Mouse (Mus musculus): Measurements from ENCODE around the gene Rpl21. TPM values are rescaled to one million over a fixed set of nuclear protein-coding genes. Genes with fewer than 3 reads are reported as not detected.

Rpl21 gene
- total RNA-seq, 2 experiments from 2014 or later = 149 to 157 TPM

- no peak for DNase-seq (ENCODE audit: low spot score in 2 of 2)
- intact Hi-C loops (cut with DNase I) = no loop called here
Observed at GRCm38 (mm10) chr5:146818906-146819623, 13.6 kb upstream of the Rpl21 start.

DNA sequence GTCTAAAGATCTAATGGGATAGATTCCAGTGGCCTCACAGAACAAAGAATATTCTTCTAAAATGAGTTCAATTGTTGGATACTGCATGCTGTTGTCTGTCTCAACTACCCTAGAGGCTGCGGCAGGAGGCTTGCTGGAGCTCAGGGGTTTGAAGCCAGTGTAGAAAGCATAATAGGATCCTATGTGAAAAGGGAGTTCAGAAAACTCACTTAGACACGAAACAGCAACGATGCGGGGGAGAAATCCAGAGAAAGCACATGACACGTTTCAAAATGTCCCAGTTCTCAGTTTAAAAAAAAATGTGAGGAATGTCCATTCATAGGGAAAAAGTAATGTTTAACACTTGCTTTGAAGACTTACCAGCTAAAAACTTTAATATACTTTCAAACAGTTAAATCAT is 9.7 kb upstream of the Rpl21 start:
- no peak for DNase-seq (ENCODE audit: low spot score in 2 of 2)

GRCm38 (mm10) chr5:146829528-146829927 is 3.2 kb upstream of the Rpl21 start:
- intact Hi-C loops (cut with DNase I) = no loop called here
- no peak for DNase-seq (ENCODE audit: low spot score in 2 of 2)

More for the DNA sequence above, 9.7 kb upstream of the Rpl21 start:
- intact Hi-C loops (cut with DNase I) = no loop called here

- intact Hi-C loops (cut with DNase I) = loop anchor here (2.0 to 5.0 kb wide), 2 partner anchors 38 to 100 kb away; partner anchors contain the start of gene Usp12
- no peak for DNase-seq (ENCODE audit: low spot score in 2 of 2)
Observed at GRCm38 (mm10) chr5:146832435-146832768, 288 bp upstream of the Rpl21 start.

DNA sequence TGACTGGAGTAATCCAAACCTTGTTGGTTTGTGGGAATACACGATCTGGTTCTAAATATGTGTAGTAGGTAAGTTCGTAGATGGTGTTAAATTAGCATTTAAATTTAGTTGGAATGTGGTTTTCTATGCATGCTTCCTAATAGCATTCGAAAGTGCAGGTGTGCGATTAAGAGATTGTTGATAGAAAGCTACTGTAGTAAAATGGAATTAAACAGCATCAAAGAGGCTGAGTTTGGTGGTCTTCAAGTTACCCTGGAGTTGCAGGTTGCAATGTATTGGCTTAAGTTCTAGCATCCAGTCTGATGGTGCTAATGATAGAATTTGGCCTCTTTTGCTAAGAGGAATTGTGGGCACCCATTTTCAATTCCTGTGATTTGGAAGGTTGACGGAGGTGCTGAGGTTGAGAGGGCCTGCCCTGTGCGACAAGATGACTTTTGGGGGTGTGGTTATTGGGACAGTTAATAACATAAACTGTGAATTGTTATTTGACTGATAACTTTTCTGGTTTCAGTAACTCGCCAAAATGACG is 1.0 kb downstream of the Rpl21 start:
- DNase-seq (ENCODE audit: low spot score in 2 of 2) = no peak
- intact Hi-C loops (cut with DNase I) = loop anchor here (2.0 to 5.0 kb wide), 2 partner anchors 39 to 101 kb away; partner anchors contain the start of gene Usp12

- intact Hi-C loops (cut with DNase I) = loop anchor here (5.0 kb wide), 1 partner anchor 103 kb away; no protein-coding TSS in a partner anchor
- DNase-seq (ENCODE audit: low spot score in 2 of 2) = no peak
Observed at GRCm38 (mm10) chr5:146834959-146835358, 2.3 kb downstream of the Rpl21 start.

DNA sequence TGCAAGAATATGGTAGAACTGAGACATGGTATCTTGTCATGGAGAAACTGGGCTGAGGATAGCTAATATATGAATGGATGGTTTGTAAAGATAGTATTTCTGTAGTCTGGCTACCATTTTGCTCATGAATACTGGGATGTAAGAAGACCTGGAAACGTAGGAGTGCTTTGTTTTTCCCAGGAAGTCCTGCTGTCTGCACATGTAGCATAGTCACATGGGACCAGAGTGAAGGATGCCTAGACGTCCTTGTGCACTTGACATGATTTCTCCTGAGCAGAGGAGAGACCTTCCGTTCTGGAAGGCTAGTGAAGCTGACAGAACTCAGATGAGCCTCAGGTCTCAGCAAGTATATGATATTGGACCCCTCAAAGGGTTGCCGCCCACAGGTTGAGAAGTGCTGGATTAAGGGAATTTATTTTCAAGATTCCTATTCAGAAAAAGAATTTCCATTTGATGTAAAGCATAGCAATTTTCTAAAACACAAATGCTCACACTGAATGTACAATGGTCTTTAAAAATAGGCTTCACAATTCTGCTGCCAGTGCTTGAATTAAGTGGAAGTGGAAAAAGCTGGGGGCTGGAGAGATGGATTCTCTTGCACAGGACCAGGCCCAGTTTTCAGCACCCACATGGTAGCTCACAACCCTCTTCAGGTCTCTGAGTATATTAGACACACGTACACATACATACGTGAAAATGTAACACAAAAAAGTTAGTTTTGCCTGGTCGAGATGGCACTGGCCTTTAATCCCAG is 5.5 kb downstream of the Rpl21 start:
- intact Hi-C loops (cut with DNase I) = no loop called here
- no peak for DNase-seq (ENCODE audit: low spot score in 2 of 2)

DNA sequence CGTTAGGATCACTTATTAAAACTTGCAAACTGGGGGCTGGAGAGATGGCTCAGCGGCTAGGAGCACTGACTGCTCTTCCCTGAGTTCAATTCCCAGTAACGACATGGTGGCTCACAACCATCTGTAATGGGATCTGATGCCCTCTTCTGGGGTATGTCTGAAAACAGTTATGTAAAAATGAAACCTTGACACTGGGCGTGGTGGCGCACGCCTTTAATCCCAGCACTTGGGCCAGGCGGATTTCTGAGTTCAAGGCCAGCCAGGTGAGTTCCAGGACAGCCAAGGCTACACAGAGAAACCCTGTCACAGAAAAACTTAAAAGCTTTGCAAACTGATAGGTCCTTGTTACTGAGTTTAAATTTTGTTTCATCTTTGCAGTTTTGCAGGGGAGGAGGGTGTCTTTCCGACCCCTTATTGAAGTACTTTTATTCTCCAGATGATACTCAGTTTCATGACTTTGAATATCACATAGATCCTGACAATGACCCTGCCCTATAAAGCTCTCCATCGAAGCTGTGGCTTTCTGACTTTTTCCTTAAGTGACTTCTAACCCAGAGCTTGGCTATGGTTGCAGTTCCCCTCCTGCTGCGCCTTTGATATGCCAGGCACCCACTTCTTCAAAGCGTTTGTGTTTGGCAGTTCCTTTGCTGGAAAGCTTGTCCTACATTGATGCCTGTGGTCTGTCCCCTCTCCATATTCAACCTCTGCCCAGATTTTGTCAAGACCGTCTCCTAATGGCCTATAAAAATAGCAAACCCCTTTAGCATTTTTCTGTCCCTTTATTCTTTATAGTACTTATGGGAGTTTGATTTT is 6.4 kb downstream of the Rpl21 start:
- DNase-seq (ENCODE audit: low spot score in 2 of 2) = no peak
- intact Hi-C loops (cut with DNase I) = no loop called here

GRCm38 (mm10) chr5:146839760-146840159 is 7.1 kb downstream of the Rpl21 start:
- intact Hi-C loops (cut with DNase I) = no loop called here
- DNase-seq (ENCODE audit: low spot score in 2 of 2) = no peak

DNA sequence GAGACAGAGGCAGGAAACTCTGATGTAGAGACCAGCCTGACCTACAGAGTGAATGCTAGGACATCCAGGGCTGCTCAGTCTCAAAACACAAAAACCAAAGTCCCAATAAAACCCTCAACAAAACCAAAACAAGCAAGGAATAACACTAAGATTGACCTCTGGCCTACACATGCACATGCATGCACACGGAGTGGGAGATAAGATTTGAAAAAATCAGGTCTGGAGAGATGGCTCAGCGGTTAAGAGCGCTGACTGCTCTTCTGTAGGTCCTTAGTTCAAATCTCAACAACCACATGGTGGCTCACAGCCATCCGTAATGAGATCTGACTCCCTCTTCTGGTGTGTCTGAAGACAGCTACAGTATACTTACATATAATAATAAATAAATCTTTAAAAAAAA is 7.7 kb downstream of the Rpl21 start:
- no peak for DNase-seq (ENCODE audit: low spot score in 2 of 2)
- intact Hi-C loops (cut with DNase I) = no loop called here

DNA sequence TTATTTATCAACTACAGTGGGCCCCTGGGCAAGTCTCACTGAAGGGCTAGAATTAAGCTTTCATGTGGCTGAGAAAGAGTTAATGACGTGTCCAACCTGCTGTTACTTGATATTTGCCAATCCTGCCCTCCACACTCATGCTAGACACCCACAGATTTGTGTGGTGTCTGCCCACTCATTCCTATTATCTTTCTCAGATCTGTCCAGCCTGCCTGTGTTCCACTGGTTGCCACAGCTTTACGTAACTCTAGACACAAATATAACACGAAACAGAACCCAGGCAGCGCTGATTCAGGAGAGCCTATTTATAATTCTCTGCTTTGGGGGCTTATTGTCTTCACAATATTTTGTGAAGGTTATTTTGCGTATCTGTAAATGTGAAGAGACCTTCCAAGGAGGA is 8.6 kb downstream of the Rpl21 start:
- no peak for DNase-seq (ENCODE audit: low spot score in 2 of 2)

DNA sequence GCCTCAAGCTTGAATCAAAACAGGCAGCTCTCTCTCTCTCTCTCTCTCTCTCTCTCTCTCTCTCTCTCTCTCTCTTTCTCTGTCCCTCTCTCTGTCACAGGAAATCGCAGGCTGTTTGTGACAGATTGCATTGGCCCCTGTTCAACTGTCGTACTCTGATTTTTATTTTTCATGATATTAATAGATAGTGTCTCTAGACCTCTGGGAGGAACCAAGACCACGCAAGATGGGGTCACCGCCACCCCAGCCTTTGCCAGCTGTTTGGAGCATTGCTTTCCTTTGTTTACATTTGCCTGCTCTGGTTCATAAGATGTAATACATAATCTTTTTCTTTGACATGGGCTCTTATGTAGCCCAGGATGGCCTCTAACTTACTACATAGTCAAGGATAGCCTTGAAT is 9.3 kb downstream of the Rpl21 start:
- no peak for DNase-seq (ENCODE audit: low spot score in 2 of 2)
- intact Hi-C loops (cut with DNase I) = no loop called here

More for the DNA sequence above, 8.6 kb downstream of the Rpl21 start:
- intact Hi-C loops (cut with DNase I) = no loop called here

- DNase-seq (ENCODE audit: low spot score in 2 of 2) = no peak
- intact Hi-C loops (cut with DNase I) = no loop called here
Observed at GRCm38 (mm10) chr5:146844301-146844941, 11.7 kb downstream of the Rpl21 start.

- intact Hi-C loops (cut with DNase I) = loop anchor here (5.0 kb wide), 2 partner anchors 47 to 138 kb away; no protein-coding TSS in a partner anchor
- DNase-seq (ENCODE audit: low spot score in 2 of 2) = peak; percentile 81 to 83
Observed at GRCm38 (mm10) chr5:146844945-146845365, 12.3 kb downstream of the Rpl21 start, which contains the start of gene Rasl11a. TSS of gene Rasl11a (plus strand) at chr5:146845071.

GRCm38 (mm10) chr5:146846489-146846888 is 13.8 kb downstream of the Rpl21 start:
- no peak for DNase-seq (ENCODE audit: low spot score in 2 of 2)
- intact Hi-C loops (cut with DNase I) = loop anchor here (5.0 kb wide), 2 partner anchors 46 to 139 kb away; no protein-coding TSS in a partner anchor

GRCm38 (mm10) chr5:146848936-146849582 is 16.4 kb downstream of the Rpl21 start:
- intact Hi-C loops (cut with DNase I) = loop anchor here (5.0 kb wide), 2 partner anchors 43 to 142 kb away; no protein-coding TSS in a partner anchor
- DNase-seq (ENCODE audit: low spot score in 2 of 2) = no peak

GRCm38 (mm10) chr5:146856106-146856505 is 23.4 kb downstream of the Rpl21 start:
- intact Hi-C loops (cut with DNase I) = no loop called here
- no peak for DNase-seq (ENCODE audit: low spot score in 2 of 2)

DNA sequence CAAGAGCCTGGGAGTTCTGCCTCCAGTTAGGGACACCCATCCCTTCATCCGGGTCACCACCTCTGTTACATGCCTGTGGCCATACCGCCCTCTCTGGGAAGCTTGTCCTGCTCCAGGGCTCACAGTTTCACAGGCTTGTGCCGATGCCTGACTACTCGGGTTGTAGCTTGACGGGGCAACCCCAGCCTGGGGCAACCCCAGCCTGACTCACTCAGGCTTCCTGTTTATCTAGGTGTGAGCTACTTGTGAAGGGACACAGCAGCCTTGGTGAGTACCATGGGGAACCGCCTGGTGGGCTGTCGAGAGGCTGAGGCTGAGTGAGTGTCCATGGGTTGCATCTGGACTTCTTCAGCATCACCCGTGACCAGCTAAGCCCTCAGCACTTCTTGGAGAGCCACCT is 24.9 kb downstream of the Rpl21 start:
- no peak for DNase-seq (ENCODE audit: low spot score in 2 of 2)
- intact Hi-C loops (cut with DNase I) = no loop called here
